Mouse (Mus musculus): Measurements from ENCODE around the gene Nme9. TPM values are rescaled to one million over a fixed set of nuclear protein-coding genes. Genes with fewer than 3 reads are reported as not detected.
A peak's percentile ranks its signal among the peaks of the same experiment; 100 is the strongest.

Nme9 gene
- polyA plus RNA-seq, 1 experiment from 2014 or later: 0.30 TPM

- Histone ChIP-seq H3K4me3 (replicated peaks) (no peak overlapping the region), H3K36me3 (no peaks in the 10 kb centered on the region), H3K27ac (no peak overlapping the region), H3K9me3 (replicated peaks) (no peaks in the 10 kb centered on the region), H3K4me1 (peaks cover 30% of the 10 kb centered on the region), H3K9ac (no peak overlapping the region), H3K27me3 (peaks cover 24% of the 10 kb centered on the region), H3K4me2 (no peak overlapping the region)
- no peak for ATAC-seq (replicated peaks; ENCODE audit: low FRiP score)
- WGBS: 82% methylated on average over 12 of the region's 12 CpGs
Observed at GRCm38 (mm10) chr9:99437781-99438565, 13.3 kb upstream of the Nme9 start.

GRCm38 (mm10) chr9:99439064-99439463 is 12.2 kb upstream of the Nme9 start:
- Histone ChIP-seq H3K4me2 (no peak overlapping the region), H3K4me1 (peaks cover 27% of the 10 kb centered on the region), H3K9me3 (replicated peaks) (no peaks in the 10 kb centered on the region), H3K27ac (no peak overlapping the region), H3K36me3 (no peaks in the 10 kb centered on the region), H3K9ac (no peak overlapping the region), H3K4me3 (replicated peaks) (no peak overlapping the region), H3K27me3 (peaks cover 24% of the 10 kb centered on the region)
- WGBS: 49% methylated on average over 8 of the region's 8 CpGs
- ATAC-seq (replicated peaks; ENCODE audit: low FRiP score): no peak

GRCm38 (mm10) chr9:99440941-99441340 is 10.3 kb upstream of the Nme9 start:
- no peak overlapping the region for H3K4me3 ChIP-seq (replicated peaks)
- H3K27ac ChIP-seq: no peak overlapping the region
- no peaks in the 10 kb centered on the region for H3K36me3 ChIP-seq
- peaks cover 12% of the 10 kb centered on the region for H3K4me1 ChIP-seq
- no peak overlapping the region for H3K4me2 ChIP-seq
- no peak overlapping the region for H3K9ac ChIP-seq
- 83% methylated on average over 5 of the region's 5 CpGs for WGBS
- no peaks in the 10 kb centered on the region for H3K9me3 ChIP-seq (replicated peaks)
- ATAC-seq (replicated peaks; ENCODE audit: low FRiP score): no peak
- H3K27me3 ChIP-seq: peaks cover 24% of the 10 kb centered on the region

- H3K36me3 ChIP-seq: no peaks in the 10 kb centered on the region
- WGBS: 92% methylated on average over 4 of the region's 4 CpGs
- H3K4me3 ChIP-seq (replicated peaks): no peak overlapping the region
- H3K4me2 ChIP-seq: no peak overlapping the region
- ATAC-seq (replicated peaks; ENCODE audit: low FRiP score): no peak
- H3K4me1 ChIP-seq: 0 out of 2 replicates have a peak, but pooled peaks cover 10% of the 10 kb centered on the region
- H3K9me3 ChIP-seq (replicated peaks): no peaks in the 10 kb centered on the region
- H3K27me3 ChIP-seq: peaks cover 24% of the 10 kb centered on the region
- no peak overlapping the region for H3K27ac ChIP-seq
- no peak overlapping the region for H3K9ac ChIP-seq
Observed at GRCm38 (mm10) chr9:99441647-99442433, 9.4 kb upstream of the Nme9 start.

- H3K9ac ChIP-seq: no peak overlapping the region
- H3K9me3 ChIP-seq (replicated peaks): no peaks in the 10 kb centered on the region
- 22% methylated on average over 8 of the region's 8 CpGs for WGBS
- 0 out of 2 replicates have a peak, but pooled peaks cover 4% of the 10 kb centered on the region for H3K4me1 ChIP-seq
- H3K27ac ChIP-seq: no peak overlapping the region
- H3K27me3 ChIP-seq: 0 out of 2 replicates have a peak, but pooled peaks cover 3% of the 10 kb centered on the region
- no peak overlapping the region for H3K4me3 ChIP-seq (replicated peaks)
- no peak overlapping the region for H3K4me2 ChIP-seq
- H3K36me3 ChIP-seq: no peaks in the 10 kb centered on the region
- no peak for ATAC-seq (replicated peaks; ENCODE audit: low FRiP score)
Observed at GRCm38 (mm10) chr9:99444590-99445178, 6.6 kb upstream of the Nme9 start.

- H3K4me1 ChIP-seq: peaks cover 9% of the 10 kb centered on the region
- no peak overlapping the region for H3K4me2 ChIP-seq
- H3K9ac ChIP-seq: no peak overlapping the region
- no peak overlapping the region for H3K27ac ChIP-seq
- H3K4me3 ChIP-seq (replicated peaks): no peak overlapping the region
- no peaks in the 10 kb centered on the region for H3K9me3 ChIP-seq (replicated peaks)
- peaks cover 11% of the 10 kb centered on the region; the same call in 1 of the 2 replicates for H3K27me3 ChIP-seq
- no peak for ATAC-seq (replicated peaks; ENCODE audit: low FRiP score)
- no peaks in the 10 kb centered on the region for H3K36me3 ChIP-seq
Observed at GRCm38 (mm10) chr9:99446259-99446658, 5.0 kb upstream of the Nme9 start.

GRCm38 (mm10) chr9:99447323-99447722 is 4.0 kb upstream of the Nme9 start:
- Histone ChIP-seq H3K27me3 (peaks cover 18% of the 10 kb centered on the region), H3K4me2 (no peak overlapping the region), H3K27ac (no peak overlapping the region), H3K9me3 (replicated peaks) (no peaks in the 10 kb centered on the region), H3K36me3 (no peaks in the 10 kb centered on the region), H3K9ac (no peak overlapping the region), H3K4me3 (replicated peaks) (no peak overlapping the region), H3K4me1 (peaks cover 16% of the 10 kb centered on the region)
- no peak for ATAC-seq (replicated peaks; ENCODE audit: low FRiP score)
- WGBS: 65% methylated on average over 3 of the region's 3 CpGs

- ATAC-seq (replicated peaks; ENCODE audit: low FRiP score): 0 out of 2 replicates have a peak, but pooled peaks have one; percentile 38
- Histone ChIP-seq H3K4me1 (peaks cover 12% of the 10 kb centered on the region), H3K4me2 (no peak overlapping the region), H3K27ac (no peak overlapping the region), H3K9me3 (replicated peaks) (no peaks in the 10 kb centered on the region), H3K27me3 (peaks cover 18% of the 10 kb centered on the region), H3K4me3 (replicated peaks) (no peak overlapping the region), H3K36me3 (no peaks in the 10 kb centered on the region), H3K9ac (no peak overlapping the region)
- 42% methylated on average over 9 of the region's 9 CpGs for WGBS
Observed at GRCm38 (mm10) chr9:99449886-99450647, 1.2 kb upstream of the Nme9 start.

- whole genome bisulfite sequencing: 83% methylated on average over 4 of the region's 4 CpGs
- no peak for ATAC-seq (replicated peaks; ENCODE audit: low FRiP score)
- no peaks in the 10 kb centered on the region for H3K9me3 ChIP-seq (replicated peaks)
- H3K27ac ChIP-seq: no peak overlapping the region
- peaks cover 12% of the 10 kb centered on the region for H3K4me1 ChIP-seq
- H3K4me2 ChIP-seq: no peak overlapping the region
- no peaks in the 10 kb centered on the region for H3K36me3 ChIP-seq
- no peak overlapping the region for H3K9ac ChIP-seq
- H3K27me3 ChIP-seq: peaks cover 18% of the 10 kb centered on the region
- no peak overlapping the region for H3K4me3 ChIP-seq (replicated peaks)
Observed at GRCm38 (mm10) chr9:99454211-99454610, 2.9 kb downstream of the Nme9 start.

- Histone ChIP-seq H3K4me3 (replicated peaks) (no peak overlapping the region), H3K4me1 (no peaks in the 10 kb centered on the region), H3K36me3 (no peaks in the 10 kb centered on the region), H3K27ac (no peak overlapping the region), H3K27me3 (0 out of 2 replicates have a peak, but pooled peaks cover 3% of the 10 kb centered on the region), H3K9ac (no peak overlapping the region), H3K4me2 (no peak overlapping the region), H3K9me3 (replicated peaks) (no peaks in the 10 kb centered on the region)
- ATAC-seq (replicated peaks; ENCODE audit: low FRiP score): no peak
- 45% methylated on average over 12 of the region's 12 CpGs for WGBS
Observed at GRCm38 (mm10) chr9:99458529-99459208, 7.4 kb downstream of the Nme9 start.

GRCm38 (mm10) chr9:99459730-99460129 is 8.5 kb downstream of the Nme9 start:
- 0 out of 2 replicates have a peak, but pooled peaks cover 3% of the 10 kb centered on the region for H3K27me3 ChIP-seq
- no peaks in the 10 kb centered on the region for H3K4me1 ChIP-seq
- H3K4me3 ChIP-seq (replicated peaks): no peak overlapping the region
- H3K27ac ChIP-seq: no peak overlapping the region
- H3K9ac ChIP-seq: no peak overlapping the region
- no peak overlapping the region for H3K4me2 ChIP-seq
- WGBS: 91% methylated on average over 4 of the region's 4 CpGs
- no peaks in the 10 kb centered on the region for H3K9me3 ChIP-seq (replicated peaks)
- H3K36me3 ChIP-seq: no peaks in the 10 kb centered on the region
- no peak for ATAC-seq (replicated peaks; ENCODE audit: low FRiP score)

All from kidney, embryonic 15.5 days (tissue).